Mouse (Mus musculus) testis, postnatal 14 days (tissue): Measurements from ENCODE around the gene Stat3.

Experiments
- DNase-seq: peaks from one replicate; pipeline ENCODE4 v3.0.0; 2021; ENCODE audit warnings: low spot score

The Stat3 gene

DNA sequence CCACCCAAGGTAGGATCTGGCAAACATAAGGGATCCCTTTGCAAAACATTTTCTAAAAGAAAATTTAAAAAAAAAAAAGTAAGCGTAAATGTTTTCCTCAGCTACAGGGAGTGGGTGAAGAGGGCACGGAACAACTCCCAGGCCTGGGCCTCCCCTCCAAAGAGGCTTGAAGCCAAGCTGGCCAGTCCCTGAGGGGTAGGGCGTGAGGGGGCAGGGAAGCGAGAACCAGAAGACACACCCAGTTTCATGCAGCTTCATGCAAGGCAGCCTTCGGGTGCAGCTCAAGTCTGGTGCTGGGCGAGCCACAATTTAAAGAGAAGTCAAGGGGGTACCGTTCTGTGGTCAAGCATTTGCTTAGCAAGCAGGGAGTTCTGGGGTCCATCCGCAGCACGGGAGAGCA lies 24.3 kb upstream of the Stat3 start:
- no peak for DNase-seq

- DNase-seq: no peak
These were observed 23.1 kb upstream of the Stat3 start for GRCm38 (mm10) chr11:100962371-100962911.

- no peak for DNase-seq
These were observed 21.2 kb upstream of the Stat3 start for GRCm38 (mm10) chr11:100960540-100960939.

DNA sequence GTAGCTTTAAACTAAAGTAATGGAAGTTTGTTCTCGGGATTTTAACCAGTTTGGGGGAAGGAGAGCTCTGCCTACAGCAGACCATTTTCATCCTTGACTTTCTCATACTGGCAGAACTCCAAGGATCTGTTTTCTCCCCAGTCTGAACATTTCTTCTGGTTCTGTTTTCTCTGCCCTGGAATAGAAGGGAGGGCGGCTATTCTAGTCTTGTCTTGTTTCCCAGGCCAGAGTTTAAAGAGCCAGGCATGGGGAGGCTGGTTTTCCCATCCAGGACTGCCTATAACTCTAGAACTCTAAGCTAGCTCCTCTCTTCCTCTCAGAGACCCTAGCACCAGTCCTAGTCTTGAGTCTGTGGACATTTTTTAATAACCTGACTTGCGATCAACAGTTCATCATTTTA lies 20.5 kb upstream of the Stat3 start:
- DNase-seq: no peak

GRCm38 (mm10) chr11:100959464-100959810 lies 20.1 kb upstream of the Stat3 start:
- no peak for DNase-seq

DNA sequence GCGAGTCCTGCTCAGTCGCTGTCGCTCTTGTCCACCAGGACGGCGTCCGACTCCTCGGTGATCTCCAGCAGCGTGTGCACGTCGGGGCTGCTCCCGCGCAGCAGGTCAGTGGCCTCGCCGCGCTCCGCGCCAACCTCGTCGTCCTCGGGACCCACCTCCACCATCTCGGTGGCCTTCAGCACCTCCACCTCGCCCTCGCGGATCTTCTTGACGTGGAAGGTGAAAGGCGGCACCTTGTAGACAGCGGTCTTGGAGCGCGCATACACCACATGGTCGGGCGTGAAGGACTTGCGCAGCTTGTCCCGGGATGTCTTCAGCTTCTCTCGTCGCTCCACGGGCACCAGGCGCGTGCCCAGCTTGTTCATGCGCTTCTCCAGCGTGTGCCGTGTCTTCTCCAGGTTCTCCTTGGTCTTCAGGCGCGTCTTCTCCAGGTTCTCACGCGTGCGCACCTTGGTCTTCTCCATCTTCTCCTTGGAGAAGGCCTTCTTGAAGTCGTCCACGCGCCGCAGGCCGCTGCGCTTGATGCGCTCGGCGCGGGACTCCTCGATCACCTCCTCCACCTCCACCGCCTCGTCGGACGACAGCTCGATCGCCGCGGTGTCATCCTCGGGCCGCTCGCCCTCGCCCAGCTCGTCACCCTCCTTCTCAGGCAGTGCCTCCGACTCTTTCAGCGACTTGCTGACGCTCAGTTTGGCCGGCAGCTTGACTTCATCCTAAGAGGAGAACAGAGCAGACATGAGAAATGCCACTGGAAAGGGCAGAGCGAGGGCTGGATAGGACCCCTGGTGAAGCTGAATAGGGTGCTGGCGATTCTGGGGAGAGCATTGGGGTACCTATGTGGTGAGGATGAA lies 19.5 kb upstream of the Stat3 start:
- DNase-seq: no peak

DNA sequence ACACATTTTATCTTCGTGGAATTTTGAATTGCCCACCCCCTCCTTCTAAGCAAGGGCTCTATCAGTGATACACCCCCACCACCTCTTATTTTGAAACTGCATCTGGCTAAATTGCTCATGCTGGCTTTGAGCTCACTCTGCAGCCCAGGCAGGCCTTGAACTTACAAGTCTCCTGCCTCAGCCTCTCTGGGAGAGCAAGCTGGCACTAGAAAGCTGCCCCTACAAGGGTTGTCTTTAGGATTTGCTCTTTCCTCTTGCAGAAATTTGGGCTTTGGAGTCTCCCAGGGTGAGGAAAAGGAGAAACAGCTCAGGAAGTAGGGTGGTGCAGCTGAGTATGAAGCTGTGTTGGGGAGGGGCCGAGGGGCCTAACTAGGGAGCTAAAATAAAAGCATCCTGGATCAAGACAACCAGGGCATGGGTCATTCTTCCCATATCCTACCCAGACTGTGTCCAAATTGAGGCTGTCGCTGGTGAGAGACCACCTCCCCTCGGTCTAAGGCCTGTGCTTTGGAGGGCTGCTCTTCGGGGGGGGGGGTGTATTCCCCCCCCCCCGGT lies 18.7 kb upstream of the Stat3 start:
- no peak for DNase-seq

- DNase-seq: peak; percentile 74
These were observed 17.9 kb upstream of the Stat3 start for GRCm38 (mm10) chr11:100957244-100957643.

GRCm38 (mm10) chr11:100949540-100949939 lies 10.2 kb upstream of the Stat3 start:
- no peak for DNase-seq

GRCm38 (mm10) chr11:100948317-100948716 lies 9.0 kb upstream of the Stat3 start:
- no peak for DNase-seq

DNA sequence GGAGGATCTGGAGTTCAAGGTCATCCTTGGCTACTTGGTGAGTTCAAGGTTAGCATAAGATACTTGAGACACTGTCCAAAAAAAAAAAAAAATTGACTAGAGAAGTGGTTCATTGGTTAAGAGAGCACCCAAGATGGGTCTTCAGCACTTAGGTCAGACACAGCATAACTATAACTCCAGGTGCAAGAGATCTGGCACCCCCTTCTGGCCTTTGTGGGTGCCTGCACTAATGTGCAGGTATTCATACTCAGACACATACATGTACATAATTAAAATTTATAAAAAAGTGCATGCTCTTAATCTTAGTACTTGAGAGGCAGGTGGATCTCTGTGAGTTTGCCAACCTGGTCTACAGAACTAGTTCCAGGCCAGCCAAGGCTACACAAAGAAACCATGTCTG lies 8.2 kb upstream of the Stat3 start:
- no peak for DNase-seq

DNA sequence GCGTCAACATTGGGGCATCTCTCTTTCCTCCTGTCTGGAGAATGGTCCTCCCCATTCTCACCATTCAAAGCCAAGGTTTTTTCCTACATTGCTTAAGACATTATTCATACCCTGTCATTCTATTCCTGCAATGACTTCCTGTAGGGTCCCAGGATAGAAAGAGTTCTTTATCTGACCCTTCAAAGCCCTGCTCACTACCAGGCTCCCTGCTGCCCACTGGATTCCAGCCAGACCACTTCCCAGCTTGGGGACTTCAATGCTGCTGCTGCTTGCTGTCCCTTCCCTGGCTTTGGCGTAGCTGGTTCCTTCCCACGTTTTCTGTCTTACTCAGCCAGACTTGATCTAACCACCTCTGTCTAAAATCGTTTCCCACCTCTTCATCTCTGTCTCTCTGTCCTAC lies 7.5 kb upstream of the Stat3 start:
- no peak for DNase-seq

GRCm38 (mm10) chr11:100942388-100942787 lies 3.0 kb upstream of the Stat3 start:
- no peak for DNase-seq

DNA sequence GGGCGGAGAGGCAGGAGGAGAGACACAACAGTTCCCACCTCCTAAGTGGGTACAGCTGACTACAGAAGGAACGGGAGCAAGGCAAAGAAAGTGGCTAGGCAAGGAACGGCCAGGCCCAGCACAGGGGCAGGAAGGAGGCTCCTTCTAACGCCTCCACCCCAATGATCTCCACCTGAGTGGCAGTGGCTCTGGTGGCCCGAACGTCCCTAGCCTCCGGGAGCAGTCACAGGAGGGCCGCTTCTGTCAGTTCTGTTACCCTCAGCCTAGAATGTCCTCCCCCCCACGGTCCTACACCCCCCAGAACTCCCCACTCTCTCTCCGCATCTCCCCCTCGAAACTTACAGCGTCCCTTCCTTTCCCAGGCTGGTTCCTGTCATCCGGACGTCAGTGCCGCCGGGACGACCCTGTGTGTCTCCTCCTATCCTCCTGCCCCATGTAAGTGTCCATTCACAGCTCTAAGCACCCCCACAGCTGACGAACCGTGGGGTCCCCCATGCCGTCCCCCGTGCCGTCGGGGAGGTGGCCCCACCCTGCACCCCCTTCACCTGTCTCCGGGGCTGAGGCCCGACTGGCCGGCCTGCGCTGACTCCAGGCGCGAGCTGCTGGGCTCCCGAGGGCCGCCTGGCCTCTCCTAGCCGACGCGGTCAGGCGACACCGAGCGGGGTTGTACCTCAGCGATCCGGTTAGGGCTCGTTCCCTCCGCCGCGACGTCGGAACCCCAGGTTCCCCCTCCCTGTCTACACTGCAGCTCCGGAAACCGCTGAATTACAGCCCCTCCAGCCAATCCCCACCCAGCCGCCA lies 429 bp downstream of the Stat3 start:
- DNase-seq: peak; percentile 41

- no peak for DNase-seq
These were observed 1.2 kb downstream of the Stat3 start for GRCm38 (mm10) chr11:100938112-100938511.

DNA sequence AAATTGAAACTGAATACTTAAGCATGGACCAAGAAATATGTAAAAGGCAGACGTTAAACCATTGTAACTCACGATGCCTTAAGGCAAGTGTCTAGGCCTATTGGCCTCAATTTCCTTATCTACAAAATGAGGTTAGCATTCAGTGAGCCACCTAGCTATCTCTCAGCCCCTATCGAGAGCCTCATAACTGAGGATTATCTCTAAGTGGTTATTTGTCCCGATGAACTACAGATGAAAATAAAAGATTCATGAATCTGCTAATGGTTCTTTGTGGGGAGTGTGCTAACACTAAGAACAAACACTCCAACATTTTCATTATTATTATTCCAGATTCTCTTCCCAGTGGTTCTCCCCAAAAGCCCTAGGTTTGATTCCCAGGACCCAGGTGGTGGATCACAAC lies 2.0 kb downstream of the Stat3 start:
- no peak for DNase-seq

- DNase-seq: no peak
These were observed 3.7 kb downstream of the Stat3 start for GRCm38 (mm10) chr11:100935373-100936355.

- peak; percentile 52 for DNase-seq
These were observed 8.0 kb downstream of the Stat3 start for GRCm38 (mm10) chr11:100931254-100931921.

- DNase-seq: no peak
These were observed 8.7 kb downstream of the Stat3 start for GRCm38 (mm10) chr11:100930611-100931010.

DNA sequence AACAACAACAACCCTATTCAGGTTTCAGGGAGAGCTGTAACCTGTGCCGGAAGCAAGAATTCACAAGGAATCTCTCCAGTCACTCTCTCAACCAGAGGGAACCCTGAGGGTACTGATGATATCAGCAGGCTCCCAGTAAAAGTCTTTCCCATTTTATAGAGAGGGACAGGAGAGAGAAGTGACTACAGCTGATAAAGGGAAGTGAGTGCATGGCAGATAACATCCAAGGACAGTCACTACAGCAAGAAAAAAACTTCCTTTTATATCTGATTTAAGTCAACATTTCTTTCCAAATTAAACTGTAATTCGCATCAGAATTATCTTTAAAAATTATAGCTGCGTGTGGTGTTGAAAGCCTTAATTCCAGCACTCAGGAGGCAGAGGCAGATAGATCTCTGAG lies 12.0 kb downstream of the Stat3 start:
- no peak for DNase-seq

GRCm38 (mm10) chr11:100924386-100924919 lies 14.9 kb downstream of the Stat3 start:
- DNase-seq: no peak
